ENCODE assay signal across 16 mouse cellular contexts in the genomic region with DNA sequence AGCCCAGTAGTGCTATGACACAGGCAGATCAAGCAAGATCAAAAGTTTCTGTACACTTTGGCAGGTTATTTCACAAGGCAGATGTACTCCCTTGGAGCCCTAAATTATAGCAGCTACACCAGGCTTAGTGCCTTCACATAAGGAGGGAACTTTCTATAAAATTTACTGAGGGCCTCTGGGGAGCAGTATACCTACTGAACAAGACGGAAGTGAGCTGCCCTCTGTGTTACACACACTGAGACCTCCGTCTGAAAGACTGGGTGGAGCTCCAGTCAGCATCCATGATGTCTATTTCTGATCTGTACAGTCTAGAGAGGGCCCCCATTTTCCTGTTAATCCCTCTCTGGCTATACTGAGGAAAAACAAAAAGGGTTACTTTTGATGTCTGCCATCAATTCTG.
A peak's percentile ranks its signal among the peaks of the same experiment; 100 is the strongest.
DNase-seq lines count a peak whose midpoint lies in the region; ATAC-seq and TF ChIP-seq lines count a peak whose summit lies in the region.
"Had no signal": no experiment of that assay in that cellular context is flagged by ENCODE, and none has a peak within 500 bp of the region (broad histone marks: within the 10 kb centered on the region; RNA-seq: fewer than 3 reads in every experiment).

No protein-coding gene starts in this region.

- no peaks in the 10 kb centered on the region for H3K9me3 ChIP-seq in heart, embryonic 10.5 days
- H3K9me3 ChIP-seq in lung, embryonic 14.5 days (ENCODE audit: low read depth, low read length), result no peaks in the 10 kb centered on the region
- H3K9me3 ChIP-seq in limb, embryonic 14.5 days (ENCODE audit: control insufficient read depth, low read length), result no peaks in the 10 kb centered on the region
- H3K9me3 ChIP-seq: forebrain, embryonic 13.5 days; heart, embryonic 13.5 days; limb, embryonic 15.5 days; midbrain, embryonic 10.5 days had no signal

- no peaks in the 10 kb centered on the region for H3K36me3 ChIP-seq in heart, embryonic 10.5 days
- no peaks in the 10 kb centered on the region for H3K36me3 ChIP-seq in lung, embryonic 14.5 days (ENCODE audit: insufficient read depth)
- H3K36me3 ChIP-seq in limb, embryonic 14.5 days (ENCODE audit: control insufficient read depth, insufficient read depth, low read length), result no peaks in the 10 kb centered on the region
- H3K36me3 ChIP-seq: heart, embryonic 13.5 days; limb, embryonic 15.5 days; midbrain, embryonic 10.5 days had no signal

- 0 out of 2 replicates have a peak, but pooled peaks have one; percentile 43 for ATAC-seq in lung, embryonic 14.5 days (ENCODE audit: insufficient read depth)
- peak; percentile 56; the same call in 1 of the 2 replicates for ATAC-seq in limb, embryonic 14.5 days (ENCODE audit: low FRiP score, low read depth)
- ATAC-seq: forebrain, embryonic 13.5 days; intestine, postnatal 0 days had no signal

- peaks cover 46% of the 10 kb centered on the region for H3K4me1 ChIP-seq in heart, embryonic 10.5 days
- peaks cover 10% of the 10 kb centered on the region for H3K4me1 ChIP-seq in lung, embryonic 14.5 days (ENCODE audit: insufficient read depth)
- H3K4me1 ChIP-seq in limb, embryonic 14.5 days (ENCODE audit: control insufficient read depth, insufficient read depth, low read length), result peaks cover 40% of the 10 kb centered on the region

- no peak overlapping the region for H3K4me2 ChIP-seq in lung, embryonic 14.5 days
- no peak overlapping the region for H3K4me2 ChIP-seq in limb, embryonic 14.5 days (replicated peaks; ENCODE audit: low read depth, low read length, severe bottlenecking)
- H3K4me2 ChIP-seq: forebrain, embryonic 13.5 days; heart, embryonic 13.5 days; limb, embryonic 15.5 days had no signal

- no peak for TF ChIP-seq CTCF in lung, embryonic 14.5 days (IDR thresholded peaks at IDR 0.05; ENCODE audit: low read depth)

- H3K27ac ChIP-seq in heart, embryonic 10.5 days, result peak overlapping the region; percentile 36; the same call in 1 of the 2 replicates
- H3K27ac ChIP-seq in lung, embryonic 14.5 days (ENCODE audit: low read depth), result no peak overlapping the region
- no peak overlapping the region for H3K27ac ChIP-seq in limb, embryonic 14.5 days (replicated peaks; ENCODE audit: low read depth, low read length)
- H3K27ac ChIP-seq: forebrain, embryonic 13.5 days; heart, embryonic 13.5 days; limb, embryonic 15.5 days had no signal

- intact Hi-C loops in heart, postnatal 10 days (cut with DNase I), result no loop called here

- no peak overlapping the region for H3K4me3 ChIP-seq in heart, embryonic 10.5 days
- no peak overlapping the region for H3K4me3 ChIP-seq in lung, embryonic 14.5 days (ENCODE audit: low read depth, low read length)
- no peak overlapping the region for H3K4me3 ChIP-seq in limb, embryonic 14.5 days (replicated peaks; ENCODE audit: low read length)
- H3K4me3 ChIP-seq: forebrain, embryonic 13.5 days; heart, embryonic 13.5 days; limb, embryonic 15.5 days; midbrain, embryonic 10.5 days had no signal

- TF ChIP-seq POLR2A in limb, embryonic 14.5 days (IDR thresholded peaks at IDR 0.05; ENCODE audit: borderline replicate concordance, extremely low read depth, insufficient read depth, insufficient read length), result no peak

- H3K9ac ChIP-seq in lung, embryonic 14.5 days, result peak overlapping the region; percentile 20; the same call in 1 of the 2 replicates
- H3K9ac ChIP-seq in limb, embryonic 14.5 days (ENCODE audit: low read depth, low read length, severe bottlenecking), result no peak overlapping the region
- H3K9ac ChIP-seq: forebrain, embryonic 13.5 days; heart, embryonic 13.5 days; limb, embryonic 15.5 days had no signal

- H3K27me3 ChIP-seq in heart, embryonic 10.5 days (ENCODE audit: insufficient read depth, poor library complexity, severe bottlenecking), result no peaks in the 10 kb centered on the region
- H3K27me3 ChIP-seq in lung, embryonic 14.5 days (ENCODE audit: insufficient read depth, low read length), result no peaks in the 10 kb centered on the region
- peaks cover 7% of the 10 kb centered on the region; the same call in 1 of the 2 replicates for H3K27me3 ChIP-seq in limb, embryonic 14.5 days (ENCODE audit: control insufficient read depth, insufficient read depth, low read length)
- H3K27me3 ChIP-seq: forebrain, embryonic 13.5 days; heart, embryonic 13.5 days had no signal

- no peak for DNase-seq in heart, embryonic 10.5 days (ENCODE audit: low spot score)
- DNase-seq in heart, postnatal 10 days, result no peak
- no peak for DNase-seq in lung, embryonic 14.5 days
- no peak for DNase-seq in lung, postnatal 10 days
- peak; percentile 22 for DNase-seq in limb, embryonic 14.5 days (ENCODE audit: low spot score)
- DNase-seq in adrenal gland, postnatal 36 days, result no peak
- DNase-seq in frontal cortex, adult 2 months (ENCODE audit: extremely low spot score in 1 of 2, low spot score in 1 of 2), result no peak
- DNase-seq: adrenal gland, postnatal 14 days; cerebellum, adult 18-20 months; right cerebral cortex, adult 18-20 months; thymus, postnatal 36 days had no signal

- WGBS in heart, embryonic 10.5 days, result 26% methylated on average over 2 of the region's 2 CpGs
- WGBS in lung, embryonic 14.5 days, result 32% methylated on average over 2 of the region's 2 CpGs
- WGBS in limb, embryonic 14.5 days, result 4% methylated on average over 2 of the region's 2 CpGs
